Mouse (Mus musculus): Measurements from ENCODE around the gene Adgra1.

Adgra1 gene

DNA sequence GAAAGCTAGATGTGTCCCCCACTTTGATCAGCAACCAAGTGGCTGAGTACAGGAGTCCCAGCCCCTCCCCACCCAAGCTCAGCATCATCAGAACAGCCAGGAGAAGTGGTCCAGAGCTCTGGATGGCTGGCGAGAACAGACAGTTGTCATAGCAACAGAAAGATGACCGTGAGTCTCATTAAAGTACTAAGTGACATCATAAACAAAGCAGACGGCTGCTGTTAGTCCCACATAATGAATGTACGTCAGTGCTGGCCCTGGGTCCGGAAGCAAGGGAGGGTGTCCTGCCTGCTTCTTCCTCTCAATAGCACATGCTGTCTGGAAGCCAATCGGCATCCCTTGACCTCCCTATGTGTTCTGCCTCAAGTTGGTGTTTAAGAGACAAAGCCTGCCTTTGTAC, 16.2 kb downstream of the Adgra1 start:
- no peak for DNase-seq (ENCODE audit: low read depth, low spot score)

DNA sequence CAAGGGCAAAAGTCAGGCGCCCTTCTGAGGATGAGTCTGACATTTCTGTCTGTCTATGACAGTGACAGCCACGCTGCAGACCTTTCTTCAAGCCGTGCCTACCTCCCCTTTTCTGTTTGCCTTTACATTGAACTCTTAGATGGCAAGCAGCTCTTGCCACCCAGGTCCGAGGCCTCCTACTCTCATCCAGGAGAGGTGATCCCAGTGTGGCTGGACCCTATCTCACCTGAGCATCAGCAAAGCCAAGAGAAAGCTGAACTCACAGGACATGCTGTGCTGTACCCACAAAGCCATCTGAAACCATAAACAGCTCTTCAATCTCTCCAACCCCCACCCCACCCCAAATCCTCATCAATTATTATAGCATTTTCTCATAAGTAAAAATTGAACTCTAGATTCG, 16.7 kb downstream of the Adgra1 start:
- no peak for DNase-seq (ENCODE audit: low read depth, low spot score)

DNA sequence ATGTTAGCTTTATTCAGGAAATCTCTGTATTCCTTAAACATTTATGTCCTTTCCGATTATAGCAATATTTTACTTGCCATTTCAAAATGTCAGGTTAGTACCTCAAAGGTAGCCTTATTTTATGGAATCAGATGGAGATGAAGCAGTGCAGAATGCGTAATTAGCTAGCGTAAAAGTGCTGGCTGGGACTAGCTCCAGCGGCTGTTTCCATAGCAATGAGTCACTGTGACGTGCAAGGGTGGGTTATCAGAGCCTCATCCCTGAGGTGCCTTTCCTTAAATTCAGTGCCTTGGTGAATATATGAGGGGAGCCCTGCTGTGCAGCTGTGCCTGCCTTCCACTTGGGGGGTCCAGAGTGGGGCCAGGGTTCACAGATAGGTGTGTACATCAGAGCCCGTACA, 17.1 kb downstream of the Adgra1 start:
- DNase-seq (ENCODE audit: low read depth, low spot score): no peak

DNA sequence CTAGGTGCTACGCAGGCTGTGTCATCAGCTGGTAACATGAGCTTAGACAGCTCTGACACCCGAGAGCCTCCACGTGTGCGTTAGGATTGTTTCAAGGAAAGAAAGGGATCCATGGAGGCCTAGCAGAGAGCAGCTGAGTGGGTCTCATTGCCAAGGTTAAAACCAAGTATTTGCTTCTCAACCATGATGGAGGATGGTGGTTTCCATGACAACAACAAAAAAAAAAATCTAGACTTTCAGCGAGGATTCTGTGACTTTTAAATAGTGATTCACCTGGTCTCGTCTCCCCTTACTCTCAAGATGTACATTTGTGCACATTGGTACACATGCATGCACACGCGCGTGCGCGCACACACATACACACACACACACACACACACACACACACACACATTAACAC, 21.3 kb downstream of the Adgra1 start:
- DNase-seq (ENCODE audit: low read depth, low spot score): no peak

DNA sequence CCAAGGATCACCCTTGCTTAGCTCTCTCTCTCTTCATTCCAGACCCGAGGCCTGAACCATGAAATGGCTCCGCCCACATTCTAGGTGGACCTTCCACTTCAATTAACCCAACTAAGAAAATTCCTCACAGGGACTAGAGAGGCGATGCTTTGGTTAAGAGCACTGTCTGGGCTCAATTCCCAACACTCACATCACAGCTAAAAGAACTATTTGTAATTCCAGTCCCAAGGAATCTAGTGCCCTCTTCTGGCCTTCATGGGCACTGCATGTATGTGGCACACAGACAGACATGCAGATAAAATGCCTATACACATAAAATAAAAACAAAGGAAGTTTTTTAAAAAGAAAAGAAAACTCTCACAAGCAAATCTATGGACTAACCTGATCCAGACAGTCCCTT, 27.4 kb downstream of the Adgra1 start:
- peak; percentile 76 for DNase-seq (ENCODE audit: low read depth, low spot score)

DNA sequence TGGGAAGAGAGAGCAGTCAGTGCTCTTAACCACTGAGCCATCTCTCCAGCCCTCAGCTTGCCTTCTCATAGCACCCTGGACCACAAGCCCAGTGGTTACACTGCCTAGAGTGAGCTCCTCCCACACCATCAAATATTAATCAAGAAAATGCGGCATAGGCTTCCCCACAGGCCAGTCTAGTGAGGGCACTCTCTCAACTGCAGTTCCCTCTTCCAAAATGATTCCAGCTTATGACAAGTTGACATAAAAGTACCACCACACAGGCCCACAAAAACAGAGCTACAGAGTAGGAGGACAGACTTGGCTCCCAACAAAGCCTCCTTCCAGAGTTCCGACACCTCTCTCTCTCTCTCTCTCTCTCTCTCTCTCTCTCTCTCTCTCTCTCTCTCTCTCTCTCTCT, 29.1 kb downstream of the Adgra1 start:
- DNase-seq (ENCODE audit: low read depth, low spot score): no peak

DNA sequence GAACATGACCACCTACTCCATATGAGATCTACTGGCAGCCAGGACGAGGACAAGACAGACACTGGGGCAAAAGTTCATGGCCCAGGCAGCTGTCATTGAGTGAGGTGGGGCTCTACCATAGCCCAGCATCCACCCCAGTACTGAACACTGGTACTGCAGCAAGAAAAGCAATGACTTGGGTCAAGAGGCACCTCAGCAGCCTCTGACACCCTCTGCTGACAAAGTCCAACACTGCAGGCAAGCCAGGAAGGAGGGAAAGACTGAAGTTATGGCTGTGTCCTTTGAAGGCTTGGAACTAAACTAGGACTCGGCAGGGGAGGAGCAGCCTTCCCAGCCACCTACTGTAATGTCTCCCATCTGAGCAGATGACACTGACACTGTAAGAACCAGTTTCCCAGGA, 30.3 kb downstream of the Adgra1 start:
- DNase-seq (ENCODE audit: low read depth, low spot score): peak; percentile 51

DNA sequence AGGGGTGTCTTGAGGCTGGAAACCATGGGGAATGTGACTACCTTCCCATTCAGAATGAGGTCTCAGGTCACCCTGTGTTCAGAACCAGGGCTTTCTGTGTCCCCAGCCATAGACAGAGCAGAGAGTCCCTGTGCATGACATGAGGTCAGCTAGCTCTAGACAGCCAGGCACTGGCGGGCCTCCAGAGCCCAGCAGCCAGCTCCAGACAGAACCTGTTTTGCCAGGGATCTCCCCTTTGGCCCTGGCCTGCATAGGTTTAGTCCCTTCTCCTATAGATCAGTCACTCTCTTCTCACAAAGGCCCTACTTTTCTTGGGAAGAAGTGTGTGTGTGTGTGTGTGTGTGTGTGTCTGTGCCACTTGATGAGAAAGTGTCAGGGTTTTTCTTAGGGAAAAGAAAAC, 30.9 kb downstream of the Adgra1 start:
- DNase-seq (ENCODE audit: low read depth, low spot score): no peak

DNA sequence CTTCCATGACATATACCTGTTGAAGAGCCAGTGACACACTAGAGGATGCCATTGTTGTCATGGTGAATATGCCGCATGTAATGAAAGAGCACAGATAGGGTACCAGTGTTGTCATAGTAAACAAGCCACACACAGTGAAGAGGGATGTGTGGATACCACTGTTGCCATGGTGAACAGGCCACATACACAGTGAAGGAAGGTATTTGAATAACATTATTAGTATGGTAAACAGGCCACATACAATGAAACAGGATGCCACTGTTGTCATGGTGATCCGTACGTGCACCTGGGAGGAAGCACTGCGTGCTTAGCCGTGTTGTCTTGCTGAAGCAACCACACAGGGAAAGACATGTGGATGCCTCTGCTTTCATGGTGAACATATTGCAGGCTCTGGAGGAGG, 37.0 kb downstream of the Adgra1 start:
- no peak for DNase-seq (ENCODE audit: low read depth, low spot score)

DNA sequence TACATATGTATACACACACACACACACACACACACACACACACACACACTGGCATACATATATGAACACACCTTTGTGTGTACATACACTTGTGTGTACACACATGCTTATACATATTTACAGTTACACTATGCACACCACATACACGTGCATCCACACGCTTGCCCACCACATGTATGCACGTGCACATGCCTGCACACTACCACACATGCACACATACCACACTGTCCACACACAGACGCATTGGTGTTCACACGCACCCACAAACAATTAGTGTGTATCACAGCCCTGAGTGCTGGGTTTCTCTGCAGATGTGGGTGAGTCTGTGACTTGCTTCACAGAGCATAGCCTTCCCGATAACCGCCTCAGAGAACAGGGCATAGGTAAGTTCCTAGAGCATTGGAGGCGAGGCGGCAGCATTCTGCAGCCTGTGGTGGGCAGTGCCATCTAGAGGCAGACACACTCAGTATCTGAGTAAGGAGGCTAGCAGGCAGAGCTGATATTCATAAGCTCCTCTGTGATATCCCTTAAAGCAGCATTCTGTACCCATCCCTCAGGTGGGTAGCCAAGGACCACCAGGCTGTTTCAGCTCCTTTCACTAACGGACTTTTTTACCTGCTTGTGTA, 43.3 kb downstream of the Adgra1 start:
- DNase-seq (ENCODE audit: low read depth, low spot score): peak; percentile 13

DNA sequence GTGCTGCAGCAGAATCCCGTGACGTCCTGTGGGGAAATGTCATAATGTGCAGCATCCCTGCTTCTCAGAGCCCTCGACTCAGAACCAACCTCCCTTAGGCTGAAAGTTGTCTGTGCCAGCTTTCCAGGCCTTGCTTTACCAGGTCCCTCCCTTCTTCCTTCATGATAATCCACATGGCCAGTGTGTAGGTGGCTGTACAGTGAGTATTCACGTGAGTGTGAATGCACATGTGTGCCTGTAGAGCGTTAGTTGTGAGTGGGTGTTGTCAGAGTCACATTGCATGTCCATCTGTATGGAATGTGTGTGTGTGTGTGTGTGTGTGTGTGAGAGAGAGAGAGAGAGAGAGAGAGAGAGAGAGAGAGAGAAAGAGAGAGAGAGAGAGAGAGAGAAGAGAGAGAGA, 44.1 kb downstream of the Adgra1 start:
- DNase-seq (ENCODE audit: low read depth, low spot score): no peak

DNA sequence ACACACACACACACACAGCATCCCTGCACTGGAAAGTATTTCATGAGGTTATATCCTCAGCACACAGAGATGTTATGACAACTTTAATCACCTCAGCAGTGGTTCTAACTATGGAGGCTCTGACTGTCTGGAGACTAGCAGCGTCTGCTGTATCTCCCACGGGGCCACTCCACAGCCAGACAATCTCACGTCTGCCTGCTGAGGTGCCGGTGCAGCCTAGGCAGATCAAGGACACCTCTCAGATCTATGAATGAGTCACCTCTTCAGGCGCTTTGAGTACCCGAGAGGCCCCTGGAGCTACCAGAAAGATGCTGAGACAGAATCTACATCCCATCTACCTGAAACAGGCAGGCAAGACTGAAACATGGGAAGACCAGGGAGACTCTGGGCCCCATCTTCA, 44.6 kb downstream of the Adgra1 start:
- no peak for DNase-seq (ENCODE audit: low read depth, low spot score)

DNA sequence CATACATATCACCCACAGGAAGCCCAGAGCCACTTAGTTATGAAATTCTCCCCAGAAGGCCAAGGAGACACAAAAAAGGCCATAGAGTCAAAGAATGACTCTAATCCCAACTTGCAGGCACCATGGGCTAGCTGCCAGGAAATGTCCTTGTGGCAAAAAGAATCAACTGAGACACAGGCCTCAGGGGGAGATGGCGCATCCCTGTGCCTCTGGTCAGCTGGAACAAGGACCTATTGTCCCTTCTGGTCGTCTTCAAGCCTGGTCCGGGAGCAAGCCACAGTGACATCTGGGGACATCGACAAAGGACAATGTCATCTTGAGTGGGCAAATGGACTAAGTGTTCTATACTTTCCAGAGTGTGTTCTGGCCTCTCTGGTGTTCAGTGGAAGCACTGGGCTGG, 49.6 kb downstream of the Adgra1 start:
- DNase-seq (ENCODE audit: low read depth, low spot score): no peak

DNA sequence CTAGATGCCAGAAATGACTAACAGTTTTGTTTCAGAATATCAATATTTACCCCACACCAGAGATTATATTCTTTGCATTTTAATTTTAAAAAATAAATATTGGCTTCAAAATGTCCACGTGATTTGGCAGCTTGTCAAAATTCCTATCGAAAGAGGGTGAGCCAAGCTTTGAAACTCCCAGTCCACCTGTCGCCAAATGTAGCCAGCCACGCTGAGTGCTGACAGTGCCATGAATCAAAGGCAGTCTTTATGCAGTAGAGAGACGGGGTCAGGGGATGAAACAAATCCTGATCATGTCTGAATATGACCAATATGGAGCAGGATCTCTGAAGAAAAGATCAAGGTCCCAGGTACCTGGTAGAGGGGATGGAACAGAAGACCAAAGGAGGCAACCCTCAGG, 57.8 kb downstream of the Adgra1 start:
- no peak for DNase-seq (ENCODE audit: low read depth, low spot score)

DNA sequence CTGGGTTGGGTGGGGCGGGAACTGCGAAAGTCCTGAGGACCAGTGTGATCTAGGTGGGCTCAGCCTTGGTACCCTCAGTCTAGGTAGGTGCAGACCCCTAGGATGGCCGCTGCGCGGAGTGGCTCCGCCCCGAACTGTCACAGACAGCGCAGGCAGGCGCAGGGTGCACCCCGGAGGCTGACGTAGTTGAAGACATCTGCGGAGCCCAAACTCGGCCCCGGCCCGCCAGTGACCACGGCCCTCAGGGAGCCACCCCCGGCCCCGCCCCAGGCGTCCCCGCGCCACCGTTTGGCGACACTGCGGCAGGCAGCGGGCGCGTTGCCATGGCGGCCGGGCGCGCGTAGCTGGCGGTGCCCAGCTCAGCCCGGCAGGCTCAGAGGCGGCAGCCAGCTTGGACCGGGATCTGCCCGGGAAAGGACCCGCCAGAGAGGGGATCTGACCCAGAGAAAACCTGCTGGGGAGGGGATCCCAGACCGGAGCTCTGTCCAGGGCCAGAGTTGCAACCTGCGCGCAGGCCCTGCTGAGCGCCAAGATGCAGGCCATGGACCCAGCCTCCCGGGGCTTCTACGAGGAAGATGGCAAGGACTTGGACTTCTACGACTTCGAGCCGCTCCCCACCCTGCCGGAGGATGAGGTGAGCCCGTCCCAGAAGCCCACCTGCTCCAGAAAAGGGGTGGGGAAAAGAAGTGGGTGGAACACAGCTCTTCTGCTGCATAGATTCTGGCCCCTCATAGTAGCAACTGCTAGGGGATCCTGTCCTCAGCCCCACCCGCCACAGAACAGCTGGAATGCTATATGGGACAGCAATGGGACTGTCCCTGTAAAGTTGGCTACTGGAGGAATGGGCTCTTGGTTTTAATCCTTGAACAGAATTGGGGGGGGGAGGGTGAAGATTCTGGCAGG, 60.9 kb downstream of the Adgra1 start, which contains the start of gene Kndc1:
Gene Kndc1 (plus strand): TSS at position 42 of the 903 bp plus-strand sequence.
- DNase-seq (ENCODE audit: low read depth, low spot score): peak; percentile 22

DNA sequence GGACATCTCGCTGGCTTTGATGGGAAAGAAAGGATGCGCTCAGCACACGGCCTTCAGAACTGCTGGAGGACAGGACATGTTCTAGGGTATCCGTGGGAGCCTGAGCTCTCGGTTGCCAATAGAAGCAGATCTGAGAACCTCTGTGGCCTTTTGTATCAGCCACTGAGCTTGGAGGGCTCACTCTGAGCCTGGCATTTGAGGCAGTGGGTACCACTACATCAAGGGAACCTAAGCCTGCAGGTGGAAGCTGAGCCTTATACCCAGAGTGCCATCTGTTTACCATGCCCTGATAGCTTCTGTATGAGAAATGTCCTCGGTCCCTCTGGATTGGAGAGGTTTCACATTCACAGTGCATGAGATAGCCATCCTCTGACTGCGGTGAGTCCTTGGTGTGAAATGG, 62.3 kb downstream of the Adgra1 start:
- no peak for DNase-seq (ENCODE audit: low read depth, low spot score)

DNA sequence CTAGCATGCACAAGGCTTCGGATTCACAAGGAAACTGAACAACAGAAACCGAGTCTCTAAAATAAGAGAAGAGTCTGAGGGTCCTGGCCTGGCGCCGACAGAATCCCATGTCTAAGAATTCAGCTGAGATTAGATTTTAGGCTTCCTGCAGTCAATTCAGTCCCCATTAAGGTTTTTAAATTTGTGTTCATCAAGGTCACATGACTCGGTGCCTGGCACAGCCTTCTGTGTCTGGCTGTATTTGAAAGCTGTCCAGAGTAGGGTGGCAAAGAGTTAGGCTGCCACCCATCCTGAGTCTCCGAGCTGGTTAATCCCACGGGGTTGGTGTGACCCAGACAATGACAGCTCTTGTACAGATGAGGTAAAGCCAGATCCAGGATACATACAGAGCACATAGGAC, 62.8 kb downstream of the Adgra1 start:
- DNase-seq (ENCODE audit: low read depth, low spot score): no peak

DNA sequence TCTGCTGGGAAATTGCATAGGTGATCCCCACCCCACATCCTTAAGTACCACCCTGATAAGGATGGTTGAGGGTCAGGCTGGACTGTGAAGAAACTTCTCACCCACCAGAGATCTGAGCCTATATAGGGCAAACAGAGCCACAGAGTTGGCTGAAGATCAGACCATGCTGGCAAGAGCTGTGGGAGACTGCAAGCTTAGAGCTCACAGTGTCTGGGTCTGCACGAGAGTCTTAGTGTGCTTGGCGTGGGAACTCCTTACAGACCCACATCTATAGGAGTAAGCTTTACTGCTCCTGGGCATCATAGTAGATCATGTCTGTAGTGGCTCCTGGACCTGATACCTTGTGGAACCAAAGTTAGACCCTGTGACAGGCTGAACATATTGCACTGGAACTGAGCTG, 64.6 kb downstream of the Adgra1 start:
- DNase-seq (ENCODE audit: low read depth, low spot score): no peak

DNA sequence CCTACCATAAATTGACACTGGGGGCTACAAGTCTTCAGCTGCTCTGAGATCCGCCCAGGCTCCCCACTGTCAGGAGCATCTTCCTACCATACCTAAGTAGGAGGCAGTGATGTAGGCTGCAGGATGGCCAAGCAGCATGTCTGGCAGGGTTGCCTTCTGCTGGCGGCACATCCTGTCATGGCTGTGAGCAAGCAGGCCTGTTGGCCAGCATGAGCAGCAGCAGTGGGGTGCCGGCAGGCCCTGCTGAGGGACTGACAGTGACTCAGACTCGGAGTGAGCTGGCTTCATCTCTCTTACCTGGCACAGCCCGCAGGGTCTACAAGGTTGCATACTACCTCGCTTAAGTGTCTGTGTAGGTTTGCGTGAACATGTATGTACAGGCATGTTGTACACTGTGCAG, 65.5 kb downstream of the Adgra1 start:
- DNase-seq (ENCODE audit: low read depth, low spot score): no peak

DNA sequence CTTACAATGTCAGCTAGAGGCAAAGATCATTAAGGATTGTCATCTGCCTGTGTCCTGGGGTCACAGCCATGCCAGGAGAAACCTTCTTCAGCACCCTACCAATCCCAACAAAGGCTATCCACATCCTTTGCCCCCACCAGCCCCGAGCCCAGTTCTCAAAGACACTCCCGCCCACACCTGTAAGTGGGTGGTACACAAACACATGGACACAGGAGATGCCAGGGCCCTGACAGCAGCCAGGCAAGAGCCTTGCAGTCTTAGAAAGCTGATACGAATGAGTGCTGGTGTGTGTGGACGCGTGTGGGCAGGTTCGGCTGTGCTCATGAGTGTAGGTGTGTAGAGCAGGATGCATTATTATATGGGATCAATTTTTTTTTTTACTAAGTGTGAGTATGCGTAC, 66.5 kb downstream of the Adgra1 start:
- DNase-seq (ENCODE audit: low read depth, low spot score): no peak

DNA sequence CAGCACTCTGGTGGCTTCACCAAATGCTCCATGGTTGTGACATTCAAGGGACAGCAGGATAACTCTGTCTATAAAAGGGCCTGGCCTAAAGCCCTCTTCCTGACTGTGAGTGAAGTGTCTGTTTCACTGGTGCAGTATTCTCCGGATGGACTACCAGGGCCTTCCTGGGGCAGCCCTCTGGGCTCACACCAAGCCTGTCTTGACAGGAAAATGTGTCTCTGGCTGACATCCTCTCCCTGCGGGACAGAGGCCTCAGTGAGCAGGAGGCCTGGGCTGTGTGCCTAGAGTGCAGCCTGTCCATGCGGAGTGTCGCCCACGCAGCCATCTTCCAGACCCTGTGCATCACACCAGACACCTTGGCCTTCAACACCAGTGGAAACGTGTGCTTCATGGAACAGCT, 66.9 kb downstream of the Adgra1 start:
- DNase-seq (ENCODE audit: low read depth, low spot score): no peak

DNA sequence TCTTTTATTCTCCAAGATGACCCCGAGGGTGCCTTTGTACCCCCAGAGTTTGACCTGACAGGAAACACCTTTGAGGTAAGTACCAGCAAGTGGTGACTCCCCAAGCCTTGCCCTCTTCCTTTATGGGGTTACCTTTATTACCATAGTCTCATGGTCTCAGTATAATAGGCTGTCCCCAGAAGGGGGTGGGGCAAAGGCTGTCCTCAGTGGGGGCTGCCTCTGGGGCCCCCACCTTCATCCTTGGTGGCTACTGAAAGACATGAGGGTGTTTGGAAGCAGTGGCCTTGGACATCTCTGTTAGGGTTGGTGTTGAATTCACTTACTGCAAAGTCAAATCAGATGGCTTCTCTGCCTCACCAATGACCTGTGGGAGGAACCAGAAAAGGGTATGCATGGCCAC, 68.0 kb downstream of the Adgra1 start:
- DNase-seq (ENCODE audit: low read depth, low spot score): no peak

DNA sequence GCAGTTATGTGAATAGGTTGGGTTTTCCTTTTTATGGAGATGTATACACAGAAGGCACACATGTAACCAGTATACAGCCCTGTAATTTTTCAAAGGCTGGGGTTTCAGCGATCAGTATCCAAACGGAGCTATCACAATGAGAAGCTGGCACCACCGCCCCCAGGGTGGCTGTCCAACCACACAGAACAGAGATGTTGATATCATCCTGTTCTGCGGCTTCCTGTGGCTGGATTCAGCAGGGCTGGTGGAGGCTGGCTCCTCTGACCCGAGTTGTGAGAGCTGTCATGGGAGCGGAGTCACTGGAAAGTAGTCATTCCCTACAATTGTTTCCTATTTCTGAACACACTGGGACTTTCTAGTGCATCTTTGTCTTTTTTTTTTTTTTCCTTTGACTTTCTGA, 71.3 kb downstream of the Adgra1 start:
- DNase-seq (ENCODE audit: low read depth, low spot score): no peak

All from ZHBTc4 (cell line).